Mouse (Mus musculus): Measurements from ENCODE around the gene Map4k1. TPM values are rescaled to one million over a fixed set of nuclear protein-coding genes. Genes with fewer than 3 reads are reported as not detected.

Map4k1 gene
- polyA plus RNA-seq, 1 experiment from 2014 or later = 8.4 TPM

- peak overlapping the region; percentile 81 for H3K4me3 ChIP-seq (replicated peaks; ENCODE audit: low read length)
- 11% methylated on average over 19 of the region's 19 CpGs for WGBS
- peak overlapping the region; percentile 78 for H3K9ac ChIP-seq (ENCODE audit: low read length)
- H3K36me3 ChIP-seq (ENCODE audit: control insufficient read depth, insufficient read depth, low read length) = peaks cover 16% of the 10 kb centered on the region; the same call in 1 of the 2 replicates
- peak overlapping the region; percentile 63 for H3K4me2 ChIP-seq (ENCODE audit: low read depth, low read length)
- no peaks in the 10 kb centered on the region for H3K27me3 ChIP-seq (ENCODE audit: control insufficient read depth, insufficient read depth, low read length)
- ATAC-seq (ENCODE audit: insufficient read depth, low FRiP score) = peak; percentile 54
- H3K27ac ChIP-seq (ENCODE audit: low read length) = peak overlapping the region; percentile 92
- no peaks in the 10 kb centered on the region for H3K9me3 ChIP-seq (replicated peaks; ENCODE audit: control insufficient read depth, low read length)
- peaks cover 10% of the 10 kb centered on the region for H3K4me1 ChIP-seq (ENCODE audit: control insufficient read depth, insufficient read depth, low read length)
Observed at GRCm38 (mm10) chr7:28982274-28983013, 594 bp downstream of the Map4k1 start.

- Histone ChIP-seq H3K4me2 (ENCODE audit: low read depth, low read length) (peak overlapping the region; percentile 63), H3K4me1 (ENCODE audit: control insufficient read depth, insufficient read depth, low read length) (peaks cover 10% of the 10 kb centered on the region), H3K27me3 (ENCODE audit: control insufficient read depth, insufficient read depth, low read length) (no peaks in the 10 kb centered on the region), H3K4me3 (replicated peaks; ENCODE audit: low read length) (peak overlapping the region; percentile 81; the same call in 1 of the 2 replicates), H3K9me3 (replicated peaks; ENCODE audit: control insufficient read depth, low read length) (no peaks in the 10 kb centered on the region), H3K36me3 (ENCODE audit: control insufficient read depth, insufficient read depth, low read length) (peaks cover 9% of the 10 kb centered on the region; the same call in 1 of the 2 replicates), H3K27ac (ENCODE audit: low read length) (peak overlapping the region; percentile 92; the same call in 1 of the 2 replicates), H3K9ac (ENCODE audit: low read length) (peak overlapping the region; percentile 78)
- no peak for ATAC-seq (ENCODE audit: insufficient read depth, low FRiP score)
- 63% methylated on average over 11 of the region's 11 CpGs for WGBS
Observed at GRCm38 (mm10) chr7:28983141-28983564, 1.3 kb downstream of the Map4k1 start.

GRCm38 (mm10) chr7:28983849-28984248, 2.0 kb downstream of the Map4k1 start:
- WGBS = 77% methylated on average over 4 of the region's 4 CpGs

GRCm38 (mm10) chr7:28984452-28984851, 2.6 kb downstream of the Map4k1 start:
- no peak overlapping the region for H3K9ac ChIP-seq (ENCODE audit: low read length)
- no peaks in the 10 kb centered on the region for H3K27me3 ChIP-seq (ENCODE audit: control insufficient read depth, insufficient read depth, low read length)
- H3K4me1 ChIP-seq (ENCODE audit: control insufficient read depth, insufficient read depth, low read length) = peaks cover 10% of the 10 kb centered on the region
- no peaks in the 10 kb centered on the region for H3K36me3 ChIP-seq (ENCODE audit: control insufficient read depth, insufficient read depth, low read length)
- no peak for ATAC-seq (ENCODE audit: insufficient read depth, low FRiP score)
- H3K4me3 ChIP-seq (replicated peaks; ENCODE audit: low read length) = no peak overlapping the region
- no peak overlapping the region for H3K27ac ChIP-seq (ENCODE audit: low read length)
- H3K4me2 ChIP-seq (ENCODE audit: low read depth, low read length) = no peak overlapping the region
- 90% methylated on average over 1 of the region's 1 CpGs for WGBS
- H3K9me3 ChIP-seq (replicated peaks; ENCODE audit: control insufficient read depth, low read length) = no peaks in the 10 kb centered on the region

More at GRCm38 (mm10) chr7:28983849-28984248, 2.0 kb downstream of the Map4k1 start:
- H3K9ac ChIP-seq (ENCODE audit: low read length) = no peak overlapping the region
- H3K27me3 ChIP-seq (ENCODE audit: control insufficient read depth, insufficient read depth, low read length) = no peaks in the 10 kb centered on the region
- H3K4me2 ChIP-seq (ENCODE audit: low read depth, low read length) = no peak overlapping the region
- H3K4me3 ChIP-seq (replicated peaks; ENCODE audit: low read length) = no peak overlapping the region
- peaks cover 4% of the 10 kb centered on the region; the same call in 1 of the 2 replicates for H3K36me3 ChIP-seq (ENCODE audit: control insufficient read depth, insufficient read depth, low read length)
- H3K27ac ChIP-seq (ENCODE audit: low read length) = no peak overlapping the region
- H3K4me1 ChIP-seq (ENCODE audit: control insufficient read depth, insufficient read depth, low read length) = peaks cover 10% of the 10 kb centered on the region
- ATAC-seq (ENCODE audit: insufficient read depth, low FRiP score) = no peak
- no peaks in the 10 kb centered on the region for H3K9me3 ChIP-seq (replicated peaks; ENCODE audit: control insufficient read depth, low read length)

- 85% methylated on average over 7 of the region's 7 CpGs for WGBS
- no peaks in the 10 kb centered on the region for H3K36me3 ChIP-seq (ENCODE audit: control insufficient read depth, insufficient read depth, low read length)
- no peaks in the 10 kb centered on the region for H3K27me3 ChIP-seq (ENCODE audit: control insufficient read depth, insufficient read depth, low read length)
- no peak overlapping the region for H3K4me3 ChIP-seq (replicated peaks; ENCODE audit: low read length)
- H3K27ac ChIP-seq (ENCODE audit: low read length) = no peak overlapping the region
- H3K9me3 ChIP-seq (replicated peaks; ENCODE audit: control insufficient read depth, low read length) = no peaks in the 10 kb centered on the region
- H3K4me2 ChIP-seq (ENCODE audit: low read depth, low read length) = no peak overlapping the region
- ATAC-seq (ENCODE audit: insufficient read depth, low FRiP score) = no peak
- peaks cover 10% of the 10 kb centered on the region for H3K4me1 ChIP-seq (ENCODE audit: control insufficient read depth, insufficient read depth, low read length)
- H3K9ac ChIP-seq (ENCODE audit: low read length) = no peak overlapping the region
Observed at GRCm38 (mm10) chr7:28985207-28985606, 3.4 kb downstream of the Map4k1 start.

- Histone ChIP-seq H3K27ac (ENCODE audit: low read length) (no peak overlapping the region), H3K27me3 (ENCODE audit: control insufficient read depth, insufficient read depth, low read length) (no peaks in the 10 kb centered on the region), H3K4me2 (ENCODE audit: low read depth, low read length) (no peak overlapping the region), H3K4me3 (replicated peaks; ENCODE audit: low read length) (no peak overlapping the region), H3K9me3 (replicated peaks; ENCODE audit: control insufficient read depth, low read length) (no peaks in the 10 kb centered on the region), H3K9ac (ENCODE audit: low read length) (no peak overlapping the region), H3K36me3 (ENCODE audit: control insufficient read depth, insufficient read depth, low read length) (no peaks in the 10 kb centered on the region), H3K4me1 (ENCODE audit: control insufficient read depth, insufficient read depth, low read length) (no peaks in the 10 kb centered on the region)
- WGBS = 55% methylated on average over 14 of the region's 14 CpGs
- ATAC-seq (ENCODE audit: insufficient read depth, low FRiP score) = no peak
Observed at GRCm38 (mm10) chr7:28990766-28991273, 9.0 kb downstream of the Map4k1 start.

- no peak overlapping the region for H3K9ac ChIP-seq (ENCODE audit: low read length)
- H3K27me3 ChIP-seq (ENCODE audit: control insufficient read depth, insufficient read depth, low read length) = no peaks in the 10 kb centered on the region
- H3K27ac ChIP-seq (ENCODE audit: low read length) = no peak overlapping the region
- H3K36me3 ChIP-seq (ENCODE audit: control insufficient read depth, insufficient read depth, low read length) = no peaks in the 10 kb centered on the region
- no peaks in the 10 kb centered on the region for H3K9me3 ChIP-seq (replicated peaks; ENCODE audit: control insufficient read depth, low read length)
- no peaks in the 10 kb centered on the region for H3K4me1 ChIP-seq (ENCODE audit: control insufficient read depth, insufficient read depth, low read length)
- WGBS = 66% methylated on average over 5 of the region's 5 CpGs
- H3K4me2 ChIP-seq (ENCODE audit: low read depth, low read length) = no peak overlapping the region
- H3K4me3 ChIP-seq (replicated peaks; ENCODE audit: low read length) = no peak overlapping the region
- ATAC-seq (ENCODE audit: insufficient read depth, low FRiP score) = no peak
Observed at GRCm38 (mm10) chr7:28991616-28992015, 9.8 kb downstream of the Map4k1 start.

GRCm38 (mm10) chr7:28992997-28993396, 11.1 kb downstream of the Map4k1 start:
- Histone ChIP-seq H3K36me3 (ENCODE audit: control insufficient read depth, insufficient read depth, low read length) (no peaks in the 10 kb centered on the region), H3K4me3 (replicated peaks; ENCODE audit: low read length) (no peak overlapping the region), H3K4me2 (ENCODE audit: low read depth, low read length) (no peak overlapping the region), H3K27ac (ENCODE audit: low read length) (no peak overlapping the region), H3K9ac (ENCODE audit: low read length) (no peak overlapping the region), H3K9me3 (replicated peaks; ENCODE audit: control insufficient read depth, low read length) (no peaks in the 10 kb centered on the region), H3K27me3 (ENCODE audit: control insufficient read depth, insufficient read depth, low read length) (no peaks in the 10 kb centered on the region), H3K4me1 (ENCODE audit: control insufficient read depth, insufficient read depth, low read length) (no peaks in the 10 kb centered on the region)
- ATAC-seq (ENCODE audit: insufficient read depth, low FRiP score) = no peak
- WGBS = 80% methylated on average over 3 of the region's 3 CpGs

- WGBS = 76% methylated on average over 3 of the region's 3 CpGs
- H3K27me3 ChIP-seq (ENCODE audit: control insufficient read depth, insufficient read depth, low read length) = no peaks in the 10 kb centered on the region
- no peak overlapping the region for H3K9ac ChIP-seq (ENCODE audit: low read length)
- no peak overlapping the region for H3K27ac ChIP-seq (ENCODE audit: low read length)
- no peak overlapping the region for H3K4me3 ChIP-seq (replicated peaks; ENCODE audit: low read length)
- H3K36me3 ChIP-seq (ENCODE audit: control insufficient read depth, insufficient read depth, low read length) = no peaks in the 10 kb centered on the region
- H3K9me3 ChIP-seq (replicated peaks; ENCODE audit: control insufficient read depth, low read length) = no peaks in the 10 kb centered on the region
- no peak overlapping the region for H3K4me2 ChIP-seq (ENCODE audit: low read depth, low read length)
- ATAC-seq (ENCODE audit: insufficient read depth, low FRiP score) = no peak
- no peaks in the 10 kb centered on the region for H3K4me1 ChIP-seq (ENCODE audit: control insufficient read depth, insufficient read depth, low read length)
Observed at GRCm38 (mm10) chr7:28993402-28993801, 11.6 kb downstream of the Map4k1 start.

All from stomach, embryonic 16.5 days (tissue).